Mouse (Mus musculus): ENCODE measurements at regions not wholly inside any gene's neighbourhood (a gene's known extent, or its start where the extent isn't known, plus 50 kb on each side); places are given as distances from the start of the nearest gene placed in this dataset.

DNA sequence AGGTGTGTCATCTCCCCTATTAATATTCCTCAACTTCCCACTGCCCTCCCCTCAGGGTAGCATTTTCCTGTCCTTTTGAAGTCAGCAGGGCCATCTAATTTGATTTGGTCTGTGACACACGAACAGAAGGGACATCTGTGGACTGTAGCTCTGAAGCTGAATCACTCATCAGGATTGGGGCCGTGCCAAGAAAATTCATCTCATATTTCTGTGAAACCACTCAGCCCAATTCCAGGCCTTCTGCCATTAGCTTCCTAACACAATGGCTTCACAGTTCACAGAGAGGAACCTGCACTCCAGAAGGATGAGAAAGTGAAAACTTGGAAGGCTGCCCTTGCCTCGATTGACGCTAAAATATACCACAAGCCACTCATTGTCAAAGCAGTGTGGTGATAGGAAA lies 86.1 kb downstream of the Abhd5 start:
- no peak for DNase-seq (ENCODE audit: low read depth, low spot score)

DNA sequence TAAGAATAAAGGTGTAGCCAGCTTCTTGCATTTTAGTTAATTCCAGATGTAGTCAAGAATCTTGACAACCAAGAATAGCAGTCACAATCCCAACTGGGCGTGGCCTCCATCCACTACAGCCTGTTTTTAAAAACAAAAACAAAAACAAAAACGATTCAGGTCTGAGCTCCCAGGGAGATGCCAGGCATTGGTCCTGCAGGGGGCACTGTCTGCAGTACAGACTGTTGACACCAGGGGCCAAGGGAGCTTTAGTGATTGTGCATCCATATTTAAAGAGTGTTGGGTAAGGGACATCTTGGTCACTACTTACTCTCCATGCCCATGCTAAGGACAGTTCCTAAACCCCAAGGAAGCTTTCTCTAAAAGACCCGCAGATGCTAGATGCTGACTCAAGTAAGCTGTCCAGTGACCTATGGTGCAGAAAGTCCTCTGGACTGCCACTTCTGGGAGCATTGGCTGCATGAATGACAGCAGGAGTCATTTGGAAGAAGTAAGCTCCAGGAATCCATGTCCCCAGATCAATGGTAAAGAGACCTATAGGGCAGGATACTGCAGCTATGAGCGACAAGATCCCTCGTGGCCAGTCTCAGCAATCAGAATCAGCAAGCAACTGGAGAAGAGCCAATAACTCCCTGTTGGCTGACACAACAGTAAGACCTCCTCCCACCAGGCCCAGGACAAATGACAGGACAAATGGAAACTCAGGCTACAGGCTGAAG lies 95.1 kb downstream of the Abhd5 start:
- no peak for DNase-seq (ENCODE audit: low read depth, low spot score)

DNA sequence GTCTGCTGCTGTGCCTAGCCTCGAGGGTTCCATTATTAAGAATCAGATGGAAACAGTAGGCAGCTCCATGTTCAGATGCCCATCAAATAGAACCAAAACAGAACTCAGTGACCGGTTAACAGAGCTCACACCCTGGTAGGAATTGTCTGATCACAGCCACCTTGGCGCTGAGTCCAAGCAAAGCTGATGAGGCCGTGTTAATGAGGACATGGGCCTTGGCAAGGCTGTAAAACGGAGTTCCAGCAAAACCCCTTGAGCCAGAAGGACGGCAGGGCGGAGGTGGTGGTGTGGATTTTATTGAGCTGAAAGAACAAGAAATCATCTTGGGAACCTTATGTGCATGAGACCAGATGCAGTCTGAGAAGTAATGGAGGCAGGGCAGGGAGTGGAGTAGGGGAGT lies 96.2 kb downstream of the Abhd5 start:
- no peak for DNase-seq (ENCODE audit: low read depth, low spot score)

DNA sequence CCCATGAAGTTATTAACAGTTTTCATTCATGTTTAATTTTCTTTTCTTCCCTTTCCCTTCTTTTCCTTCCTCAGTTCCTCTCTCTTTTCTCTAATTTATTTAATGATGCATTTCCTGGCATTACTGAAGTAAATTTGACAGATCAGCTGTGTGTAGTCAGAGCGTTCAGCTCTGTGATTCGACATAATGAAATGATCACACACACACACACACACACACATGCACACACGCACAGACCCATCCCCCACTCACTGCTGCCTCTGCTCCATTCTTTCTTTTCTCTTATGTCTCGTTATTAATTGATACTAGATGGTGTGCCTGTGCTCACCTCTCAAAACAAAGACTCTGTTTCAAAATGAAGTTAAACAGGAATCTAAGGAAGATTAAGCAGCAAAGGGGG lies 96.9 kb downstream of the Abhd5 start:
- DNase-seq (ENCODE audit: low read depth, low spot score) = no peak

DNA sequence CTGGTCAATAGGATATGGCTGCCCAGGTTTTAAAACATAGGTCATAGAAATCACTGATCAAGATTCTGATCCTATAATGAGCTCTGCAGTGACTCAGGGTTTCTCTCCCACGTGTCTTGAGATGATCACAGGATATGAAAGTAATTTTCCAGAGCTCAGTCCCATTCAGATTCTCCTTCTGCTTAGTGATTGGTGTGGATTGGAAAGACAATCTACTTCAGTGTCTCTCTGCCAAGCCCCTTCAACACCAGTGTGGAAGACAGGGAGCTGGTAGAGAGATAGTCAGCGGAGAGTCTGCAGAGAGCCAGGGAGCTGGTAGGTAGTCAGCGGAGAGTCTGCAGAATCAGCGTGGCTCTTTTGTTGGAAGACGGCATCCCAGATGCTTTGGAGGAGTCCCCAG lies 99.1 kb downstream of the Abhd5 start:
- no peak for DNase-seq (ENCODE audit: low read depth, low spot score)

DNA sequence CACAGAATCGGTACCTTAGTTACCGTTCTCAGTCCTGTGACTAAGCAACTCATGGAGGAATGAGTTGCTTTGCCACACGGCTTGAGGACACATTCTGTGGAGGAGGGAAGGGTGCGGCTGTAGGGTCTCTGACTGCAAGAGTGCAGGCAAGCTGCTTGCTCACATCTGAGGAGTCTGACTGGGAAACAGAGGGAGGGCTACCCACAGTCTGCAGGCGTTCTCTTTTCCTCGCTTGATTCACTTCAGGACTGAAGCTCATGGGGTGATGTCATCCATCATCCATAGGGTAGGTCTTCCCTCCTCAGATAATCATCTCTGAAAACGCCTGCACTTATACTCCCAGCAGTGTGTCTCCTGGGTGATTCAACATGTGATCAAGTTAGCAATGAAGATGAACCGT lies 103.9 kb downstream of the Abhd5 start:
- no peak for DNase-seq (ENCODE audit: low read depth, low spot score)

DNA sequence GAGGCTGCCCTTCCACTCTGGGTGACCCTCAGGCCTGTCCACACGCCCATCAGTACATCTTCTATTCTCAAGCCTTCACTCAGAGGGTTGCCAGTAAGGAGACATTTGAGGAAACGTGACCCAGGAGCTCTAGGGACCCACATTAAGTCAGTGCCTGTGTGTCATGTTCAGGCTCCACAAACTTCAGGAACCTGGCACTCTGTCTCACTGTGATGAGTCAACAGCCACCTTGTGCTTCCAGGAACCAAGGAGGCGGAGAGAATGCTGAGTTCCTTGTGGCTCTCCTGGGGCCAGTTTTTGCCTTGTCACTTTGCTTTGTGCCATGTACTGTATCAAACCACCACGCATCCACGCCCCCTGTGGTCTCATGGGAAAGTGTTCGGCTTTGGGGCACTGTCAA lies 104.4 kb downstream of the Abhd5 start:
- DNase-seq (ENCODE audit: low read depth, low spot score) = no peak

DNA sequence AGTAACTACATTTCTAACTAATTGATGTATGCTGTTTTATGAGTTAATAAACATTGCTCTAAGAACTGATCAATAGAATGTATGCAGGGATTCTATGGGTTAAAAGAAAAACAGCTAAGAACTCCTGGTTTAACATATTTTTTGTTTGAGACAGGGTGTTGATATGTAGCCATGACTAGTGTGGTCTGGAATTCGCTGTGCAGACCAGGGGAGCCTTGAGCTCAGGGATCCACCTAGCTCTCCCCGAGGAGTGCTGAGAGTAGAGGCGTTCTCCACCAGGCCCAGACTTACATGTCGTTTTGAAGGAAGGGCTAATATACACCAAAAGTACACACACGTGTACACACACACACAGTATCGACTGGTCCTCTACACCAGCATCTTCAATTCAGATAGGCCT lies 108.1 kb downstream of the Abhd5 start:
- DNase-seq (ENCODE audit: low read depth, low spot score) = no peak

DNA sequence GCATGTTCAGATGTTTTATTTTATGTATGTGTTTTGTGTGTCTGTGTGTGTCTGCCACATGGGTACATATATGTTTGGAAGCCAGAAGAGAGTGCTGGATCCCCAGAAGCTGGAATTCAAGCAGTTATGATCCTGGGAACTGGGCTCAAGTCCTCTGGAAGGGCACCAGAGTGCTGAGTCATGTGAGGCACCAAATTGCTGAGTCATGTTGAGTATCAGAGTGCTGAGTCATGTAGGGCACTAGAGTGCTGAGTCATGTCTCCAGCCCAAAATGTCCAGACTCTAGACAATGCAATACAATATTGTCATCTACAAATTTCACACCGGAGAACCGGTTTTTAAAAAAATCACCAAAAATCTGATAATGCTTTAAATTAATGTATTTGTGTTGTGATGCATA lies 120.1 kb downstream of the Abhd5 start:
- DNase-seq (ENCODE audit: low read depth, low spot score) = no peak

DNA sequence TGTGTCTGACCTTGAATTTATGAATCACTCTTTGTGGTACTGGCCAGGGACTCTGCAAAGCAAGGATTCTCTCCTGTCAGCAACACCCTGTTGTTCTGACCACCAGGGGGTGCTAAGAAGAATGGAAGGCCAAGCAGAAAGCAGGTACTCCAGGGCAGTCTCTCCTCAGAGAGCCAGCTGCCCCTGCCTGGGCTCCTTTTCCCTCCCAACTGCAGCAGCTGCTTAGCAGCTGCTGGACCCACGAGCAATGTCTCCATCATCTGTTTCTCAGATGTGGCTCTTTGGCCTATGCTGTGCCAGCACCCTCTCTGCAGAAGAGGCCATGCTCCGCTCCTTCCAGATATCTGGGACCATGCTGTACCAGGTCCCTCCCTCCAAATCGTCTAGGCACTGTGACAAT lies 124.9 kb downstream of the Abhd5 start:
- peak; percentile 20 for DNase-seq (ENCODE audit: low read depth, low spot score)

DNA sequence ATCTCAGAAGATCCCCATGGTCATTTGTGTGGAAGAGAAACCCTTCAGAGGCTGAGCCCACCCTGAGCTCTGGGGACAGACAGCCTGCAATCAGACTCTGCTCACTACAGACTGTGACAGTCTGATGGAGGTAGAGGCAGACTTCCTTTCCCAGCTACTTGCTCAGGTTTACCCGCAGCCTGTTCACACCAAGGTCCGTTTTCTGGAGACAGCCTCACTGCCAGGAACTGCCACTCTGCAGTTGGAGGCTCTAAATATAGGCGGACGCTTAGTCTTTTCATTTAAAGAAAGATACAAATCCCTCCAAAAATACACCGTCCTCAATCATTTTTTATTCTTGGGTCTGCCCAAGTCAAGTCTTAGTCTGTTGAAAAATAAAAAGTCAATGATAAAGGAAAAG lies 135.6 kb downstream of the Abhd5 start:
- no peak for DNase-seq (ENCODE audit: low read depth, low spot score)

DNA sequence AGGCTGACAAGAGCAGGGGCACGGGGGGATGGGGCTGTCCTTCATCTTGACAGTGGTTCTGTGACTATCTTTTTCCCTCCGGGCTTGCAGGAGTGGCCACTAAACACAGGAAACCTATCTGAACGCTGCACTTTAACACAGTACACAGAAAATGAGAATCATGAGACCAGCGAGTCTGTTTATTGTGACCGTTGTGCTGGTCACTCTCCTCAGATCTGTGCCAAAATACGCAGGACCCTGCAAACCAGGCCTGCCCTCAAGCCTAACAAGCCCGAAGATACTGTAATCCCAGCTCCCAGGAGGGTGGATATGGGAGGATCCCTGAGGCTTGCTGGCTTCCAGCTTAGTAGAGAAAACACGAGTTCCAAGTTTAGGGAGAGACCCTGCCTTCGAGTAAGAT lies 143.3 kb downstream of the Abhd5 start:
- DNase-seq (ENCODE audit: low read depth, low spot score) = no peak

DNA sequence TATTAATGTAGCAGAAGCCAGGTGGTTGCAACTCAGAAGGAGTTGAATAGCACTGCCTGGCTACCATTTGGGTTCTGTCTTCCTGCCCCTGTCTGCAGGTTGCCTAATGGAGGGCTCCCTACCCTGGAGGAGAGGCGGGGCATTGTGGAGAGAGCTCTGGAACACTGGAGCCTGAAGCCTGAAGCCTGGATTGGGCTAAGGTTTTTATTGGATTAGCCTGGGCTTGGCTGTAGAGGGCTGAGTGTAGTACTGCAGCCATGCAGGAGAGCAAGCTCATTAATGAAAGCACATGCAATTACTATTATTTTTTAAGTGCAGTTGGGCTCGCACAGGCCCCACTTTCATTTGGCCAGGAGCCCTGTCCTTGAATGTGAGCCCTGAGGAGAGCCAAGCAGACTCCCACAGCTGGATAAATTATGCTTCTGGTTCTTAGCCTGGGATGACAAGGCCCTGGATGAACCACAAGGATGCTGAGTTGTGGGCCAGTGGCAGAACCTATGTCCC lies 145.1 kb downstream of the Abhd5 start:
- no peak for DNase-seq (ENCODE audit: low read depth, low spot score)

DNA sequence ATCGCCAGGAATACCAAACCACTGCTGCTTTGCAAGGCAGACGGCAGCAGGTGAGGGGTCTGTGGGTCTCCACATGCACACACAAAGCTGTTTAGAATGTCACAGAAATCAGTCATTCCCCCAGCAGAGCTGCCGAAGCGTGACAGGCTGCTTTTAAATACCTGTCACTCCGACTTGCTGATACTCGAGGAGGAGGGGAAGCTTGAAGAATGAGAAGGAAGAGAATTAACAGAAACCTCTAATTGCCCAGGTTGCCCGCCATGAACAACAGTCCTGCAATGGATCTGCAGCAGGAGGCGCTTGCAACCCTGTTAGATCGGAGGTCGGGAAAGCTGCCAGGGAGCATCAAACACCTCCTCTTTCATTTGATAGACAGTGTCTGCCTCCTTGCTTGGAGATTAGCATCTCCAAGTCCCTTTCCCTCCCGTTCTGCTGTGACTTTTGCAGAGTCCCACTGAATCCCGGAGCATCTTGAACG lies 150.5 kb downstream of the Abhd5 start:
- DNase-seq (ENCODE audit: low read depth, low spot score) = no peak

DNA sequence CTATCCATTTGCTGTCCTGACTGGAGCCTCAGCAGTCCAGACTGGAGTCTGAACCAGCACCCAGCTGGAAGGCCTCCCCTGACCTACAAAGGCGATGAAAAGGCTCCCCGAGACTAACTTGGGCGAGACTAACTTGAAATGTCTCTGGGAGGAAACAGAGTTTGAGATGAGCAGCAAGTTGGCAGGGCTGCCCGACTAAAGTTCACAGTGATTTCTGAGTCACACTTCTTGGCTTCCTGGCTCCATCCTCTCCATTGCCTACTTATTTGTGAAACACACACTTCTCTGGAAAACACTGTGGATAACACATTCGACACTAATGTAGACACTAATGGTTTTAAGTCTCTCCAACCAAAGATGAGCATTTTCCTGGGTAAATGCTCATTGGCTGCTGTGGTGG lies 170.2 kb downstream of the Abhd5 start:
- no peak for DNase-seq (ENCODE audit: low read depth, low spot score)

DNA sequence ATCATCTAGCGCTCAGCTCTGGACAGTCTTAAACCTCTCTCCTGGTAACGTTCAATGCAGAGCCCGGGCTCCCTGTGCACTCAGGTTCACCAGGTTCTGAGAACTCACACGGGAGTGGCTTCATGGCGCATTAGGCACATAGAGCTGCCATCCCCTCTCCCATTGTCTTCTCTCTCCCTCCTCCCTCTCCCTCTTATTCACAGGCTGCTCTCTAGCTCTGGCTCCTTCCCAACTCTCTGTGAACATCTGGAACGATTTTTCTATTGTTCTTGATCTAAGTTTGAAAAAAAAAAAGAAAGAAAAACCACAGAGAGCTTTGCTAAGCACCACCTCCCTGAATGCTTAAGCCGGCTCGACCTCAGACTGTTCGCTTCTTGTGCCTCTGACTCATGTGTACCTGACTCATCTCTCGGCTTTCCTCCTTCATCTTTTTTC lies 174.2 kb downstream of the Abhd5 start:
- no peak for DNase-seq (ENCODE audit: low read depth, low spot score)

DNA sequence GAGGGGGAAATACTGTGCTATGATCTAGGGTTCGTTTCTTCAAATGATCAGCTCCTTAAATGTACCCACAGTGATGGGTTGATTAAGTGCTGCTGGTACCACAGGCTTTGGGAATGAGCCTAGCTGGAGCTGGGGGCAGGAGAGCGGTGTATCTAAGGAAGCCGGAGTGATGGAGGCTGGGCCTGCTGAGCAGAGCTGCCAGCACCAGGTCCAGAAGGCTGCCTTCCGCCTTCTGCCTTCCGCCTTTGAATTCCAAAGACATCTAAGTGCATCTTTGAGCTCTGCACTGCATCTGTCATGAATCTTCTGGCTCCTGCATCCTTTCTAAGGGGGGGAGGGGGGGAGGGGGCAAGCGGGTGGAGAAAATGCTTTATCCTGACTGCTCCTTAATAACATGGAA lies 176.9 kb downstream of the Abhd5 start:
- DNase-seq (ENCODE audit: low read depth, low spot score) = no peak

DNA sequence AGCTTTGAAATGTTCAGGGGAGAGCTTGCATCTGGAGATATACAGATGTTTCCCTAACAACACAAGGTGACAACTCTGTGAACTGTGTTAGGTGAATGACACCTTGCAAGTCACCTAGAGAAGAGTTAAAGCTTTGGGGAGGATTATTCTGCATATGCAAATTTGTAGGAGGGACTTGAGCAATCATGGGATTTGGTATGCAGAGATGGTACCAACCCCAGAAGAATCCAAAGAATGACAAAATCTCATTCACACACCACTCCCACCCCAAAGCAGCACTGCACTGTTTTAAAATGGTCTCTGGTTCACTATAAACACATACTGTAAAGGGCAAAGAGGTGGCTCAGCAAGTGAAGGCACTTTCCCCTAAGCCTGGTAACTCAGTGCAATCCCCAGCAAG lies 178.3 kb downstream of the Abhd5 start:
- DNase-seq (ENCODE audit: low read depth, low spot score) = no peak

DNA sequence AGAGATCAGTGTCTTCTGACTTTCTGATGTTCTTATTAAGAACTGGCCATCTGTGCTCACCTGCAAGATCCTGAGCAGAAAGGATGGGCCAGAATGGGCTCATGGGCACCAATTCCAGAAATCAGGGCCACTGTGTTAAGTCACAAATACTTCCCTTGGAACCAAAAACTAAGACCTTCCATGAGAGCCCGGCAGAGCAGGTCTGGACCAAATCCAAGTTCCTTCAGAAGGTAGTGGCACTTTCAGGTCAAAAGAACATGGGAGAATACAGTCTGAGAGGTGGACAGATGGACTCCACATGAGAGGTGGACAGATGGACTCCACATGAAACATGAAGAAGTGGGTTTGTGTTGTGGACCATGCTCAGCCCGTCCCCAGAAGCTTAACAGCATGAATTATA lies 180.4 kb downstream of the Abhd5 start:
- no peak for DNase-seq (ENCODE audit: low read depth, low spot score)

DNA sequence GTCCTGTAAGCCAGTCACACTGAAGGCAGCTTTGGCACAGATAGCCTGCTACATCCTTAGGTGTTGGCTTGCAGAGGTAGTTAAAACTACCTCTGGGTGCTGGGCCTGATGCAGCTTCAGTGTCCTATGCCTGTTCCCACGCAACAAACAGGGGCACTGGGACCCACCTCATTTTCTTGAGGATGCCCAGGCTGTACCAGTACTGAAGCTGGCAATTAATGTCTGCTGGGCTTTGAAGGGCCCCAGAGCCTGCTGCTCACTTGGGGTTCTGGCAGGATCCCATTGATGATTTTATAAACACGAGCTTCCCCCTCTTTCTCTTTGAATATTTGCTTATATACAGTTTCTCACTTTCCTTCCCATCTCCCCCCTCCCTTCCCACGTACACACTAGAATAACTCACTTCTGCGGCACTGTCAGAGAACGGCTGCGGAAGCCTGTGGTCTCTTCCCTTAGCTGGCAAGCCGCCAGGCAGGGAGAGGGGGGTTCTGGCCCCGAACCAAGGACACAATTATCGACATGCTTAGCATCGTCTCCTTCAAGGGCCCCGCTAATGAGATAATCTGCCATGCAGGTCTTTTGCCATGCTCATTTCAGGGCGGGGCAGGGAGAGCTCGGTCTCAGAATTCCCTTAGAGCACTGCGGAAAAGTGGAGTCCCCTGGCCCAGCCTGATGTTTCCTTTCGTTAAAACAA lies 182.9 kb downstream of the Abhd5 start:
- DNase-seq (ENCODE audit: low read depth, low spot score) = no peak

DNA sequence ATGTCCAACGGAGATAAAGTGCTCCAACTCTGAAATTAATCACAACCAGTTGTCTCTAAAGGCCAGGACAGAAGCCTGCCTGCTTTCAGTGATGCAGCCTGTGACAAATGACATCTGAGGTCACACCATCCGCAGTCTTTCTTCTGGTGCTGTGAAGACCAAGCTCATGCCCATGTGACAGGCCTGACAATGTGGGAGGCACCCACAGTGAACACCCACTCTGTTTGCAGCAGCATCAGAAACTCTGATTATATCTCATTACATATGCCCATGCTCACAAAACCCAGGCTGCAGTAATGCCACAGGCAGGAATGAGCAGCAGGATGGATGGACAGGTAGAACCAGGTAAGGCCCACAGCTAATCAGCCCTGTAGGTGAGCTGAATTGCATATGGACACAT lies 183.6 kb downstream of the Abhd5 start:
- DNase-seq (ENCODE audit: low read depth, low spot score) = no peak

DNA sequence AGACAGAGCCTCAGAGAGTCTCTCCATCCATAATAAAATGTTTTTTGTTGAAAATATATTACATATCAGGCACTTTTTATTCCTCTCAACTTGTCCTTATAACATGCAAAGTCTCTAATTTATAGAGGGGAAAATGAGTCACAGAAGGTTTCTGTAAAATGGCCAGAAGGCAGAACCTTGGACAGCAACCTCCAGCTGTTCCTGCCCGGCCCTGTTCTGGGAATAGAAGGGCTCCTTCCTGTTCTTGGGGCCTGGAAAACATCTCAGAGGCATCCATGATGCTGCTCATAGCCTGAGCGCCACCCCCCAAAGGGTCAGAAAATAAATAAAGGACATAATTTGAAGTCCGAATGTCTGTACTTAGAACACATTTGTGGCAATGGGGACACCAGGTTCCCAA lies 188.7 kb downstream of the Abhd5 start:
- DNase-seq (ENCODE audit: low read depth, low spot score) = no peak

DNA sequence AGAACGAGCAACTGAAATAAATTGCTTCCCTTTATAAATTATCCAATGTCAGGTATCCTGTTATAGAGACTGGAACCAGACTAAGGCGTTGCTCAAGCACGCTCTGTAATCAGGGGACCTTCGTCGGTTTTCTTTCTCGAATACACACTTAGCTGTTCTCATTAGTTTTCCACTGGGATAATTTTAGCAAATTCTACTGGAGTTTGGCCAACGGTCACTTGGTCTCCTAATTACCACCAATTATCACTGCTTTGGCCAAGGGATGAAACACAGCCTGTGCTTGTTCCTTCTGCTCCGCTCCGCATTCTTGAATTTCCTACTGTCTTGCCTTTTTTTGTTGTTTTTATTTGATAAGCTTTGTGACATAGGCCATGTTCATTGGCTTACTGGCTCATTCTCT lies 191.1 kb upstream of the Topaz1 start:
- DNase-seq (ENCODE audit: low read depth, low spot score) = no peak

Data from retina, adult 2 months (tissue).